Mouse (Mus musculus): ENCODE results near the gene Braf. TPM values are rescaled to one million over a fixed set of nuclear protein-coding genes. Genes with fewer than 3 reads are reported as not detected.
"Not testable (repeated sequence)": the region's sequence is repeated elsewhere in the genome, so short reads cannot be mapped to it uniquely, and the experiment has no call there.

Braf gene
- polyA plus RNA-seq, 1 experiment from 2014 or later = 16.1 TPM

DNA sequence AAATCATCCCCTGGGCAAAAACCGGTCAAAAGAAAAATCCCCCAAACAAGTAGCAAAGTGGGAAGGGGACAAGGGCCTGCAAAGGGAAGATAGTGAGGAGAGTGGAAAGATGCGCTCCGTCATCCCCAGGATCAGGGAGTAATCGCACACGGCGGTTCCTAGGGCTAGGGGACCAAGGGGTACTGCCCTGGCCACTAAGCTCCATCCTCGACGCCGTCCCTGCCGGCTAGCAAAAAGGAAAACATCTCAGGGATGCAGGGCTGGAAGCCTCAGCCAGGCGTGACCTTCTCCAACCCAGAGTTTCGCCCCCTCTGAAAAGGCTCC lies 759 bp downstream of the Braf start:
- peak overlapping the region; percentile 83 for H3K9ac ChIP-seq (ENCODE audit: low read length)
- H3K4me3 ChIP-seq (ENCODE audit: low read length) = peak overlapping the region; percentile 74
- H3K9me3 ChIP-seq (ENCODE audit: control insufficient read depth, low read length) = no peaks in the 10 kb centered on the region
- peaks cover 18% of the 10 kb centered on the region for H3K4me1 ChIP-seq (replicated peaks; ENCODE audit: control insufficient read depth, insufficient read depth, low read length)
- peak overlapping the region; percentile 96 for H3K27ac ChIP-seq (ENCODE audit: low read length)
- ATAC-seq (ENCODE audit: low read depth) = peak; percentile 44
- WGBS = under 1% methylated on average over 12 of the region's 12 CpGs
- no peaks in the 10 kb centered on the region for H3K27me3 ChIP-seq (ENCODE audit: control insufficient read depth, insufficient read depth, low read depth, low read length)
- peak overlapping the region; percentile 74 for H3K4me2 ChIP-seq (ENCODE audit: low read depth, low read length)
- no peaks in the 10 kb centered on the region for H3K36me3 ChIP-seq (ENCODE audit: control insufficient read depth, insufficient read depth, low read length)

DNA sequence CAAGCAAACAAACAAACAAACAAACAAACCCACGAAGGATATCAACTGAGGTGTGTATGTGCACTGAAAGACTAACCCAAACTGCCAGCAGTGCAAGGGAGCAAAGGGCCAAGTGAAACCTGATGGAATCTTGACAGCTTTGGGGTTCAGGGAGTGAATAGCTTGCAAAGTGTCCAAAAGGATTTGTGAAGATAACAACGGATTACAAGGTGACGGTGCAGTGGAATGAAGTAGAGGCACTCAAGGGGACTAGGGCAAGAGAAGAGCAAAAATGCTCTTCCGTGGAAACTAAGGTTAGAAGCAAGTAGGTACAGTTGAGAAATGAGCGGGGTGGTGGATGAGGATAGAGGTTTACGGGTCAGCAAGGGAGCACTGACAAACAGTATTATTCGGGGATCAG lies 1.2 kb downstream of the Braf start:
- peak overlapping the region; percentile 74 for H3K4me3 ChIP-seq (ENCODE audit: low read length)
- H3K9me3 ChIP-seq (ENCODE audit: control insufficient read depth, low read length) = no peaks in the 10 kb centered on the region
- no peaks in the 10 kb centered on the region for H3K27me3 ChIP-seq (ENCODE audit: control insufficient read depth, insufficient read depth, low read depth, low read length)
- WGBS = 1% methylated on average over 7 of the region's 7 CpGs
- H3K9ac ChIP-seq (ENCODE audit: low read length) = peak overlapping the region; percentile 83
- ATAC-seq (ENCODE audit: low read depth) = no peak
- H3K27ac ChIP-seq (ENCODE audit: low read length) = no peak overlapping the region
- H3K36me3 ChIP-seq (ENCODE audit: control insufficient read depth, insufficient read depth, low read length) = no peaks in the 10 kb centered on the region
- H3K4me2 ChIP-seq (ENCODE audit: low read depth, low read length) = peak overlapping the region; percentile 74
- peaks cover 18% of the 10 kb centered on the region for H3K4me1 ChIP-seq (replicated peaks; ENCODE audit: control insufficient read depth, insufficient read depth, low read length)

DNA sequence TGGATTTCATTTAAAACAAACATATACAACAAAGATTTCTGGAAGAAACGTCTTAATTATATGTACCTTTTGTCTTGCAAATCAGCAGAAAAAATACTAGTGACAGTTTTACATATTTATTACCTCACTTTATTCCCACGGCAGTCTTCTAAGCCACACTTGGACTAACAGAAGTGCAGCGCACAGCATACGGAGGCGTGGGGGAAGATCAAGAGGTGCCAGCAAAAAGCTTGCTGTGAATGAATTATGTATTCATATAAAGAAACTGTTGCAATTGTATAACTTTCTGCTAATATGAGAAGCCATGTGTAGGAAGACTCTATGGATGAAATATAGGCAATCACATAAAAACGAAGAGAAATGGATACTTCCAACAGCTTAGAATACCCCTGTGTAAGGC lies 6.7 kb downstream of the Braf start:
- H3K9ac ChIP-seq (ENCODE audit: low read length) = no peak overlapping the region
- WGBS = 80% methylated on average over 6 of the region's 6 CpGs
- no peaks in the 10 kb centered on the region for H3K9me3 ChIP-seq (ENCODE audit: control insufficient read depth, low read length)

DNA sequence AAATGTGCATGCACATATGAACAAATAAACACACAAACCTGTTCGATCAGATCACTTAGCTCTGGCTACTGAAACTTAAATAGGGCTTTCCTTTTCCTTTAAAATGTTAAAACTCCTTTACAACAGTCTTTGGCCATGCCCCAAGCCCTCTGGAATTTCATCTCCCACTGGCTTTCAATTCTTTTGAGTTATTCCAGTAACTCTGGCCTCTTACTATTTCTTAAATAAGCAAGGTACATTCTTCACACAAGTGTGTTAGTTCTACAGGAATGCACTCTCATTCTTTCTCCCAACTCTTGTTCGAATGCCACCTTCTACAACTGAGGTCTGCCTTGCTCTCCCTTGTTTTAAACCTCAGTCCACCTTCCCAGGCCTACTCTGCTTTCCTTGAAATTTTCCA lies 8.2 kb downstream of the Braf start:
- peak overlapping the region; percentile 23 for H3K27ac ChIP-seq (ENCODE audit: low read length)
- ATAC-seq (ENCODE audit: low read depth) = peak; percentile 26; the same call in 1 of the 2 replicates
- H3K27me3 ChIP-seq (ENCODE audit: control insufficient read depth, insufficient read depth, low read depth, low read length) = no peaks in the 10 kb centered on the region
- no peak overlapping the region for H3K4me2 ChIP-seq (ENCODE audit: low read depth, low read length)
- H3K4me3 ChIP-seq (ENCODE audit: low read length) = no peak overlapping the region
- no peaks in the 10 kb centered on the region for H3K9me3 ChIP-seq (ENCODE audit: control insufficient read depth, low read length)
- no peak overlapping the region for H3K9ac ChIP-seq (ENCODE audit: low read length)
- H3K4me1 ChIP-seq (replicated peaks; ENCODE audit: control insufficient read depth, insufficient read depth, low read length) = peaks cover 6% of the 10 kb centered on the region
- no peaks in the 10 kb centered on the region for H3K36me3 ChIP-seq (ENCODE audit: control insufficient read depth, insufficient read depth, low read length)
- WGBS = 63% methylated on average over 2 of the region's 2 CpGs

More for the DNA sequence above, 6.7 kb downstream of the Braf start:
- Histone ChIP-seq H3K27ac (ENCODE audit: low read length) (no peak overlapping the region), H3K4me1 (replicated peaks; ENCODE audit: control insufficient read depth, insufficient read depth, low read length) (peaks cover 14% of the 10 kb centered on the region), H3K4me2 (ENCODE audit: low read depth, low read length) (no peak overlapping the region), H3K27me3 (ENCODE audit: control insufficient read depth, insufficient read depth, low read depth, low read length) (no peaks in the 10 kb centered on the region), H3K4me3 (ENCODE audit: low read length) (no peak overlapping the region), H3K36me3 (ENCODE audit: control insufficient read depth, insufficient read depth, low read length) (no peaks in the 10 kb centered on the region)
- no peak for ATAC-seq (ENCODE audit: low read depth)

DNA sequence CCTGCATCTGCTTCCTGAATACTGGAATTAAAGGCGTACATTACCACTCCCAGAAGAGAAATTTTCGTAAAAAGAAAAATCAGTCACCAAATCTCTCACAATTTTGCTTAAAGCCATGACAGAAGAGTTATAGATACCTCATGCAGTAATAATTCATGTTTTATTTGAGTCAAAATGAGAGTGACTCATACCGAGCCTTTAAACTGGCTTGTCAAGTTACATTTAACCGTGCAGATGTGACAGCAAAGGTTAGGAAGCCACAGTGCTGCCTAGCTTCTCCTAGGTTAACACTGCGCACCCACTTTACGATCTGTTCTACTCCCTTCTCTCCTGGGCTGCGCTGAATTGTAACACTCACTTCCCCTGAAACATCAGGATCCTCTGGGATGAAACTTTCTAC lies 10.9 kb downstream of the Braf start:
- Histone ChIP-seq H3K36me3 (ENCODE audit: control insufficient read depth, insufficient read depth, low read length) (no peaks in the 10 kb centered on the region), H3K9me3 (ENCODE audit: control insufficient read depth, low read length) (no peaks in the 10 kb centered on the region), H3K4me3 (ENCODE audit: low read length) (no peak overlapping the region), H3K27ac (ENCODE audit: low read length) (no peak overlapping the region), H3K27me3 (ENCODE audit: control insufficient read depth, insufficient read depth, low read depth, low read length) (no peaks in the 10 kb centered on the region), H3K4me1 (replicated peaks; ENCODE audit: control insufficient read depth, insufficient read depth, low read length) (no peaks in the 10 kb centered on the region), H3K9ac (ENCODE audit: low read length) (no peak overlapping the region), H3K4me2 (ENCODE audit: low read depth, low read length) (no peak overlapping the region)
- no peak for ATAC-seq (ENCODE audit: low read depth)
- WGBS = 84% methylated on average over 7 of the region's 7 CpGs

DNA sequence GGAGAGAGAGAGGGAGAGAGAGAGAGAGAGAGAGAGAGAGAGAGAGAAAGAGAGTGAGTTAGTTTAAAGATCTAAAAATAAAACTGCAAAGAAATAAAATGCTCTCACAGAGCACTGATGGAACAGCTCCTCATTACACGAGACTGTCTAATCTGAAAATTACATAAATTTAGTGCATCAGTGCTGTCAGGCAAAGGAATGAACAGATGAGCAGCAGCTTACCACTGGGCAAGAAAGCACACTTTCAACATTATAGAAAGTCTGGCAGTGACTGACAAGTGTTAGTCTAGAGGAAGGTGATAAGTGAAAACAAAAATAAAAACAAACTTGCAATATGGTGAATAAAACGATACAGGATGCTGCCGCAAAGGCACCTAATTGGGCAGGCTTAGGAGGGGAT lies 11.9 kb downstream of the Braf start:
- WGBS = 62% methylated on average over 3 of the region's 3 CpGs
- H3K4me3 ChIP-seq (ENCODE audit: low read length) = no peak overlapping the region
- H3K4me2 ChIP-seq (ENCODE audit: low read depth, low read length) = no peak overlapping the region
- H3K27ac ChIP-seq (ENCODE audit: low read length) = no peak overlapping the region
- H3K9ac ChIP-seq (ENCODE audit: low read length) = no peak overlapping the region
- H3K36me3 ChIP-seq (ENCODE audit: control insufficient read depth, insufficient read depth, low read length) = no peaks in the 10 kb centered on the region
- no peaks in the 10 kb centered on the region for H3K9me3 ChIP-seq (ENCODE audit: control insufficient read depth, low read length)
- H3K4me1 ChIP-seq (replicated peaks; ENCODE audit: control insufficient read depth, insufficient read depth, low read length) = no peaks in the 10 kb centered on the region
- no peak for ATAC-seq (ENCODE audit: low read depth)
- no peaks in the 10 kb centered on the region for H3K27me3 ChIP-seq (ENCODE audit: control insufficient read depth, insufficient read depth, low read depth, low read length)

DNA sequence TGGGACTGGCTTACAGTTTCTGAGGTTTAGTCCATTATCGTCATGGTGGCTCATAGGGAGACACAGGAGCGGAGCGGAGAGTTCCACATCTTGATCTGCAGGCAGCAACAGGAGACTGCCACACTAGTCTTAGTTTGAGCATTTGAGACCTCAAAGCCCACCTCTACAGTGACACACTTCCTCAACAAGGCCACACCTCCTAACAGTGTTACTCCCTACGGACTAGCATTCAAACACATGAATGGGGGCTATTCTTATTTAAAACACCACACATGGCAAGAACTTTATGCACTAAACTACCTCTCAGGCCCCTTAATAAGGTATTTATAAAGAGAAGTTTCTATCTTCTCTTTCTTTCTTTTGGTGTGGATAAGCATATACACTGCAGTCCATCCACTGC lies 19.6 kb downstream of the Braf start:
- no peak for ATAC-seq (ENCODE audit: low read depth)
- Histone ChIP-seq H3K27me3 (ENCODE audit: control insufficient read depth, insufficient read depth, low read depth, low read length) (no peaks in the 10 kb centered on the region), H3K4me2 (ENCODE audit: low read depth, low read length) (no peak overlapping the region), H3K36me3 (ENCODE audit: control insufficient read depth, insufficient read depth, low read length) (no peaks in the 10 kb centered on the region), H3K4me1 (replicated peaks; ENCODE audit: control insufficient read depth, insufficient read depth, low read length) (no peaks in the 10 kb centered on the region), H3K4me3 (ENCODE audit: low read length) (no peak overlapping the region), H3K9me3 (ENCODE audit: control insufficient read depth, low read length) (no peaks in the 10 kb centered on the region), H3K27ac (ENCODE audit: low read length) (no peak overlapping the region), H3K9ac (ENCODE audit: low read length) (no peak overlapping the region)
- 97% methylated on average over 4 of the region's 4 CpGs for WGBS

DNA sequence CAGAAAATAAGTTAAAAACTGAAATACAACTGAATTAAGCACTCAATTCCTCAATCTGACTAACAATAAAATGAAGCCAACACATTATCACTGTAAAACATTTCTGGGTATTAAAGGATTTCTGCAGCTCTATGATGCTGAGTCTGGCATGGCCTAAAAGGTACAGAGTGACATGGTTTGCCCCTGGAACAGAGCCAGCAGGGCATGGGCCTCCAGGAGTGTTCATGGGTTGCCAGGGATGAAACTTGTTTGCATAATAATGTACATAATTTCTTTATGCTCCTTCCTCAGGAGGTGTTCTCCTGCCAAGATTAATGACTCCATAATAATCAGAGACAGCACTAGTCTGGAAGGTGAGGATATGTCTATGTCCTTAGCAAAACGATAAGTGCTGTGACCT lies 32.1 kb downstream of the Braf start:
- Histone ChIP-seq H3K9ac (ENCODE audit: low read length) (no peak overlapping the region), H3K36me3 (ENCODE audit: control insufficient read depth, insufficient read depth, low read length) (no peaks in the 10 kb centered on the region), H3K27ac (ENCODE audit: low read length) (no peak overlapping the region), H3K4me2 (ENCODE audit: low read depth, low read length) (no peak overlapping the region), H3K4me1 (replicated peaks; ENCODE audit: control insufficient read depth, insufficient read depth, low read length) (no peaks in the 10 kb centered on the region), H3K9me3 (ENCODE audit: control insufficient read depth, low read length) (no peaks in the 10 kb centered on the region), H3K4me3 (ENCODE audit: low read length) (no peak overlapping the region), H3K27me3 (ENCODE audit: control insufficient read depth, insufficient read depth, low read depth, low read length) (no peaks in the 10 kb centered on the region)
- ATAC-seq (ENCODE audit: low read depth) = no peak
- WGBS = 89% methylated on average over 1 of the region's 1 CpGs

DNA sequence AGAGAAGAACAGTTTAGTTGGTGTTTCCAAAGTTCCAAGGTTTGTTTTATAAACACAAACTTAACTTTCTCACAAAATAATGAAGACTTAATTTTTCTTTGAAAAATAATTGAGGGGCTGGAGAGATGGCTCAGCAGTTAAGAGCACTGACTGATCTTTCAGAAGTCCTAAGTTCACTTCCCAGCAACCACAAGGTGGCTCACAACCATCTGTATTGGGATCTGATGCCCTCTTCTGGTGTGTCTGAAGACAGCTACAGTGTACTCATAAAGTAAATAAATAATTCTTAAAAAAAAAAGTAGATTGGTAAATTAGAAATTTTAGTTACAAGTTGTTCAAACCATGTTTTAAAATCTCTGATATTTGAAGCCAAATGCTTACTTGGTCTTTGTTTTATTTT lies 38.4 kb downstream of the Braf start:
- not testable (repeated sequence) for H3K4me2 ChIP-seq (ENCODE audit: low read depth, low read length); ATAC-seq (ENCODE audit: low read depth); H3K36me3 ChIP-seq (ENCODE audit: control insufficient read depth, insufficient read depth, low read length); H3K9ac ChIP-seq (ENCODE audit: low read length); H3K4me1 ChIP-seq (replicated peaks; ENCODE audit: control insufficient read depth, insufficient read depth, low read length); H3K9me3 ChIP-seq (ENCODE audit: control insufficient read depth, low read length); H3K4me3 ChIP-seq (ENCODE audit: low read length); H3K27me3 ChIP-seq (ENCODE audit: control insufficient read depth, insufficient read depth, low read depth, low read length); H3K27ac ChIP-seq (ENCODE audit: low read length)

DNA sequence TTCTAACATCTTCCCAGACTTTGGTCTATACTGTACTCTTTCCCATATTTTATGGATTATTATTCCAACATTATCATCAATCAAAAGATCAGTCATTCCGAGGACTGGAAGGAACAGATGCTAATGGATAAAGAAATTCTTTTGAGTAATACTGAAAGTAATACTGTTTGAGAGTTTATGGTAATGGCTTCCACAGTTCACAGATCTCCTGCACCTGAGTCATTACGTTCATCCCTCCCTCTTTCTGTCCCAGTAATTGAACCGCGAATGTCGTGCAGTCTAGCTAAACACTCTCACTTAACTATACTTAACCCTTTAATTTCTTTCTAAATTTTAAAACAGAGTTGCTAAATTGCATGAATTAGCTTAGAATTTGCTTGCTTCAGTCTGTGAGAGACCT lies 43.5 kb downstream of the Braf start:
- ATAC-seq (ENCODE audit: low read depth) = no peak
- 59% methylated on average over 5 of the region's 5 CpGs for WGBS
- Histone ChIP-seq H3K4me2 (ENCODE audit: low read depth, low read length) (no peak overlapping the region), H3K27ac (ENCODE audit: low read length) (no peak overlapping the region), H3K9me3 (ENCODE audit: control insufficient read depth, low read length) (no peaks in the 10 kb centered on the region), H3K36me3 (ENCODE audit: control insufficient read depth, insufficient read depth, low read length) (peaks cover 8% of the 10 kb centered on the region), H3K9ac (ENCODE audit: low read length) (no peak overlapping the region), H3K27me3 (ENCODE audit: control insufficient read depth, insufficient read depth, low read depth, low read length) (no peaks in the 10 kb centered on the region), H3K4me1 (replicated peaks; ENCODE audit: control insufficient read depth, insufficient read depth, low read length) (no peaks in the 10 kb centered on the region), H3K4me3 (ENCODE audit: low read length) (no peak overlapping the region)
